Mouse (Mus musculus) heart, postnatal 0 days (tissue): ENCODE results near the gene Igsf8. TPM values are rescaled to one million over a fixed set of nuclear protein-coding genes. Genes with fewer than 3 reads are reported as not detected.

Experiments
- ATAC-seq: fragments of 200-750 bp; cut with Nextera tagmentation; 2 replicates; pipeline ENCODE4 v1.8.0; 2017; ENCODE audit warnings: low read depth, moderate number of reproducible peaks, moderate library complexity; ENCODE audit not compliant: insufficient read depth
- DNase-seq: peaks from one replicate; pipeline ENCODE4 v3.0.0-alpha.2; 2016; ENCODE audit warnings: low spot score
- H3K27ac ChIP-seq: fragments of 300-500 bp; sonication (generic); 2 replicates; pipeline ENCODE4 v1.5.1; 2014; ENCODE audit warnings: low read depth, mild to moderate bottlenecking
- H3K27me3 ChIP-seq: fragments of 300-500 bp; sonication (generic); 2 replicates; pipeline ENCODE4 v1.6.1; 2014; ENCODE audit warnings: low read length, mixed read lengths; ENCODE audit not compliant: control insufficient read depth, insufficient read depth
- H3K36me3 ChIP-seq: fragments of 300-500 bp; sonication (generic); replicated peaks from 2 replicates; pipeline ENCODE4 v1.6.1; 2014; ENCODE audit warnings: low read length, mixed read lengths; ENCODE audit not compliant: control insufficient read depth, insufficient read depth
- H3K4me1 ChIP-seq: fragments of 300-500 bp; sonication (generic); 2 replicates; pipeline ENCODE4 v1.6.1; 2014; ENCODE audit warnings: antibody characterized with exemption; ENCODE audit not compliant: control insufficient read depth, insufficient read depth
- H3K4me2 ChIP-seq: fragments of 300-500 bp; sonication (generic); 2 replicates; pipeline ENCODE4 v1.6.1; 2014; ENCODE audit warnings: low read depth, mild to moderate bottlenecking, low read length, moderate library complexity
- H3K4me3 ChIP-seq: fragments of 300-500 bp; sonication (generic); 2 replicates; pipeline ENCODE4 v1.5.1; 2014; ENCODE audit warnings: low read depth, low read length
- H3K9ac ChIP-seq: fragments of 300-500 bp; sonication (generic); replicated peaks from 2 replicates; pipeline ENCODE4 v1.6.1; 2014; ENCODE audit warnings: low read depth, low read length, mixed read lengths
- H3K9me3 ChIP-seq: fragments of 300-500 bp; sonication (generic); replicated peaks from 2 replicates; pipeline ENCODE4 v1.6.1; 2016; ENCODE audit warnings: low read length; ENCODE audit not compliant: control insufficient read depth
- CTCF ChIP-seq: IDR thresholded peaks from 2 replicates; pipeline ENCODE4 v1.5.1; 2016; ENCODE audit warnings: antibody characterized with exemption, control low read depth, low read depth
- EP300 ChIP-seq: IDR thresholded peaks from 2 replicates; pipeline ENCODE4 v1.6.1; 2016; ENCODE audit warnings: antibody characterized with exemption, low read depth
- WGBS: fragments of 180-500 bp; shearing (Covaris S2); extraction: QIAGEN DNeasy Blood & Tissue Kit; methylation state at CpG from one replicate; pipeline ENCODE4 v1.1.7; 2014; 5-methylcytosine and 5-hydroxymethylcytosine counted together
- polyA plus RNA-seq: library from polyadenylated mRNA; unstranded; fragments of >200 nt; fragmentation: Nextera tagmentation; extraction: Ambion mirVana; gene quantifications from 2 replicates; pipeline ENCODE4 v1.2.1, GENCODE M21; 2015
- total RNA-seq: library from RNA; depleted of rRNA; stranded (reverse); fragments of >200 nt; gene quantifications from 2 replicates; pipeline ENCODE4 v1.2.3, GENCODE M21; 2014; ENCODE audit warnings: low replicate concordance

The Igsf8 gene
- total and polyA plus RNA-seq, 2 experiments from 2014 or later: 11.4 to 22.1 TPM

DNA sequence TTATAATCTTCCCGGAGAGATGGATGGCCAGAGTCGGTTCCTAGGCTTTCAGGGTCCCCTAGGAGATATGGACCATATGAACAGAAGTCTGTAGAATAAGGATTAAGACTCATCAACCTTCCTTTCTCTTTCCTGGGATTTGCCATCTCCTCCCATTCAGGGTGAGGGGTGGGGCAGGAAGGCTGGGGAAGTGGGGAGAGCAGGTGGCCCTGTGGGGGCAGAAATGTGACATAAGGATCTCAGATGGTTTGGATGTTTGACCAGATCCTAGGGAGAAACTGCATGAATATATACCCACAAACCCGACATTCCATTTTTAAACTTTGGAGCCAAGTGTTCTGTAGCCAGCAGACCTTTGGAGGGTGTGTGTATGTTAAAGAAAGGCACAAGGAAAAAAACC, 66.6 kb downstream of the Igsf8 start:
- 71% methylated on average over 3 of the region's 3 CpGs for WGBS
- TF ChIP-seq EP300 (no peak), CTCF (no peak)
- no peak overlapping the region for H3K27ac ChIP-seq
- H3K4me2 ChIP-seq: no peak overlapping the region
- H3K36me3 ChIP-seq: no peaks in the 10 kb centered on the region
- H3K27me3 ChIP-seq: peaks cover 60% of the 10 kb centered on the region
- no peaks in the 10 kb centered on the region for H3K9me3 ChIP-seq
- no peak overlapping the region for H3K4me3 ChIP-seq
- no peak for DNase-seq
- H3K9ac ChIP-seq: no peak overlapping the region
- no peak for ATAC-seq
- H3K4me1 ChIP-seq: 0 out of 2 replicates have a peak, but pooled peaks cover 3% of the 10 kb centered on the region

DNA sequence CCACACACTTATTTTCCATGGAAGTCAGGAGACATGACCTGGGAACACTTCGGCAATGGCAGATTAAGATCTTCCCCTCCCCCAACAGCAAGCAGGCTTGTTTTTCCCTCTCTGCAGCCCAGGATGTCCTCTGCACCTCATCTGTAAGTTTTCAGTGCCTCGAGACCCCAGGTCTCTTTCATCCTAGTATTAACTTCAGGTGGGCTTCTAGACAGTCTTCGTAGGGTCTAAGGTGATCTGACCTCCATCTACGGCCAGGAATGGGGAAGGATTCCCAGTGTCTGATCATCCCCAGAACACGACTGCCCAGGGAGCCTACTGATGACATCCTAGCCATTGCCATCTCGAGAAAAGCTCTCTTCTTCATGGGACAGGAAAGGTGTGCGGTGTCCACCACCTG, 67.0 kb downstream of the Igsf8 start:
- Histone ChIP-seq H3K9me3 (no peaks in the 10 kb centered on the region), H3K27me3 (peaks cover 60% of the 10 kb centered on the region), H3K4me2 (no peak overlapping the region), H3K27ac (no peak overlapping the region), H3K36me3 (no peaks in the 10 kb centered on the region), H3K4me3 (no peak overlapping the region), H3K9ac (no peak overlapping the region), H3K4me1 (0 out of 2 replicates have a peak, but pooled peaks cover 3% of the 10 kb centered on the region)
- no peak for DNase-seq
- TF ChIP-seq CTCF (no peak), EP300 (no peak)
- 68% methylated on average over 7 of the region's 7 CpGs for WGBS
- ATAC-seq: no peak

DNA sequence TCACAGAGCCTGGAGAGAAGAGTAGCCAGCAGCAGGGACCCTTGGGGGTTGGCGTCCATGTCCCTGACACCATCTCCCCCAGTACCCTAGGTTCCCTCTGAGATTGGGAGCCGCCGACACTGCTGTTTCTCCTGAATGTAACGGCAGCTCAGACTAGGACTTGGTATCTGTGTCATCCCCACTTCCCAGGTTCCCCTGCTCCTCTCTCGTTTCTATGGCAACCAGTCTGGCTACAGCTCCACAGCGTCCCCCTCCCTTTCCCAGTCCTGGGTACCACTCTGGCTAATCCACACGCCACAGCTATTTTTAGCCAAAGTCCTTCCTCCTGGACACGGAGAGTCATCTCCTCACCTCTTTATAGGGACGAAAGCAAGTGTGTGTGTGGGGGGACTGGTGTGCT, 67.7 kb downstream of the Igsf8 start, which contains the start of gene Kcnj9:
TSS of gene Kcnj9 (minus strand) at position 188 of the 400 bp plus-strand sequence.
- no peak for ATAC-seq
- Histone ChIP-seq H3K9ac (no peak within 1 kb of the TSS), H3K4me3 (no peak within 1 kb of the TSS), H3K9me3 (no peaks in the 10 kb centered on the region), H3K4me1 (0 out of 2 replicates have a peak, but pooled peaks cover 3% of the 10 kb centered on the region), H3K27ac (no peak within 1 kb of the TSS), H3K36me3 (no peaks in the 10 kb centered on the region), H3K27me3 (peaks cover 65% of the 10 kb centered on the region), H3K4me2 (no peak within 1 kb of the TSS)
- whole genome bisulfite sequencing: 21% methylated on average over 9 of the region's 9 CpGs
- no peak for DNase-seq
- TF ChIP-seq CTCF: no peak
- TF ChIP-seq EP300: no peak

DNA sequence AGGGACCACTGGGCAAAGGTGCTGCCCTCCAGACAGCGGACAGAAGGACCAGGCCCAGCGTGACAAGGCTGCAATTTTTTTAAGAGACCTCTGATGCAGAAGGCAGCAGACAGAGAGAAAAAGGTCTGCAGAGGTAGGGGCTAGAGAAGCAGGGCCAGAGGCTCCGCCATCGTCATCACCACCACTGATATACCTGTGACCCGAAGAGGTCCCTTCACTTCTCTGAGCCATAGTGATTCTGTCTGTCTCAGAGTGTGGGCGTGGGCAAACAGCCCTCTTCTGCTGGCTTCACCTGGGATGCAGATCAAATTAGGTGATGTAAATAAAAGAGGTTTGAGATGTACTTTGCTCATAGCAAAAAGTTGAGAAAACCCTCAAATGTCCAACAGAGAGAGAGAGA, 68.2 kb downstream of the Igsf8 start:
- no peak for DNase-seq
- 66% methylated on average over 6 of the region's 6 CpGs for WGBS

DNA sequence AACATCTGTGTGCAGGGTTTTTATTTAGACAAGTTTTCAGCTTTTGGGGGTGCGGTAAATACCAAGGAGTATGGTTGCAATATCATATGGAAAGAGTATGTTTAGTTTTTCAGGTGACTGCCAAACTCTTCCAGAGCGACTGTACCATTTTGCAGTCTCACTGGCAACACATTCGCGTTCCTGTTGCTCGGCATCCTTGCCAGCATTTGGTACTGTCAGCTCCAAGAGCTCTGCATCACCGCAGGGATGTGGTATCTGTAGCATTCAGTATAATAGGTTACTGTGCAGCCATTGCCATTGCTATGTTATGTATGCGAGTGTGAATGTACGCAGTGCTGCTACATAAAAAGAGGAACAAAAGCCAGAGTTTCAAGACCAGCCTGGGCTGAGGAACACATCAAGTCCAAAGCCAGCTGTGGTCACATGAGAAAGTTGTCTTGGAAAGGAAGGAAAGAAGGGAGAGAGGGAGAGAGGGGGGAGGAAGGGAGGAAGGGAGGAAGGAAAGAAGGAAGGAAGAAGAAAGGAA, 70.0 kb downstream of the Igsf8 start:
- Histone ChIP-seq H3K9ac (no peak overlapping the region), H3K27ac (no peak overlapping the region), H3K4me1 (no peaks in the 10 kb centered on the region), H3K4me3 (no peak overlapping the region), H3K9me3 (no peaks in the 10 kb centered on the region), H3K36me3 (no peaks in the 10 kb centered on the region), H3K4me2 (no peak overlapping the region), H3K27me3 (peaks cover 64% of the 10 kb centered on the region)
- DNase-seq (no peak), ATAC-seq (no peak)
- TF ChIP-seq CTCF: no peak
- WGBS: 72% methylated on average over 8 of the region's 8 CpGs

More for the DNA sequence above, 68.2 kb downstream of the Igsf8 start:
- TF ChIP-seq EP300 (no peak), CTCF (no peak)
- H3K27ac ChIP-seq: no peak overlapping the region
- H3K9me3 ChIP-seq: no peaks in the 10 kb centered on the region
- 0 out of 2 replicates have a peak, but pooled peaks cover 3% of the 10 kb centered on the region for H3K4me1 ChIP-seq
- no peak for ATAC-seq
- H3K4me2 ChIP-seq: no peak overlapping the region
- H3K27me3 ChIP-seq: peaks cover 65% of the 10 kb centered on the region
- no peak overlapping the region for H3K4me3 ChIP-seq
- no peak overlapping the region for H3K9ac ChIP-seq
- H3K36me3 ChIP-seq: no peaks in the 10 kb centered on the region

DNA sequence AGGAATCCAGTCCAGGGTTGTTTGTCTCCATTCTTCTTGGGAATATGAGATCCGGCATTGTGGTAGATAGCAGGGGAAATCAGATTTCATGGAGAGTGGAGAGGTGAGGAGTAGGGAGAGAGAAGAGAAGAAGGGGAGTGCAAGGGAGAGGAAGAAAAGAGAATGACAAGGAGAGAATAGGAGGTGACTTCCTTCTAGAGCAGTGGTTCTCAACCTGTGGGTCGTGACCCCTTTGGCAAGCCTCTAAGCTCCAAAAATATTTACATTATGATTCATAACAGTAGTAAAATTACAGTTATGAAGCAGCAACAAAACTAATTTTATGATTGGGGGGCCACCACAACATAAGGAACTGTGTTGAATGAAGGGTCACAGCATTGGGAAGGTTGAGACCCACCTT, 71.5 kb downstream of the Igsf8 start:
- no peak overlapping the region for H3K9ac ChIP-seq
- no peaks in the 10 kb centered on the region for H3K36me3 ChIP-seq
- DNase-seq (no peak), ATAC-seq (no peak)
- 59% methylated on average over 2 of the region's 2 CpGs for WGBS
- TF ChIP-seq EP300 (no peak), CTCF (no peak)
- H3K4me1 ChIP-seq: no peaks in the 10 kb centered on the region
- H3K4me2 ChIP-seq: no peak overlapping the region
- H3K9me3 ChIP-seq: no peaks in the 10 kb centered on the region
- peaks cover 58% of the 10 kb centered on the region for H3K27me3 ChIP-seq
- no peak overlapping the region for H3K27ac ChIP-seq
- H3K4me3 ChIP-seq: no peak overlapping the region
